Mouse (Mus musculus): ENCODE data around the gene Bcl2a1d.
"Not testable (repeated sequence)": the region's sequence is repeated elsewhere in the genome, so short reads cannot be mapped to it uniquely, and the experiment has no call there.

Bcl2a1d gene

DNA sequence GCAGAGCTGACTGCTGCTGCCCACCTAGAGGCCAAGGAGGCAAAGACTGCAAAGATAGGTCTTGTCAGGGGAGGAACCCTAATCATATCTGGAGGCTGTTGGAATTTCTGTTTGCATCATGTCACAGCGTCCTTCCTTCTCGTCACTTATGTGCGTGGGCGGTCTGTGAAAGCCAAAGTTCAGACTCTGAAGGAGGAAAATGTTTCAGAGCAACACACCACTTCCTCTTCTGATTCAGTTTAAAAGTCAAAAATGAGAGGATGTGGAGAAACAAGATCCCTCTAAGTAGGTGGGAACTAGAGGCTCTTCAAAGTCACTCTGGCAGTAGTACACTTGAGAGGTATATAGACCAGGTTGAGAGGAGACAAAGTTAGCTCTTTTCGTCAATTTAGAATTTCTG, at the start of gene Bcl2a1d:
TSS of gene Bcl2a1d (minus strand) at position 187 of the 400 bp plus-strand sequence.
- DNase-seq (ENCODE audit: low spot score), result not testable (repeated sequence)

DNA sequence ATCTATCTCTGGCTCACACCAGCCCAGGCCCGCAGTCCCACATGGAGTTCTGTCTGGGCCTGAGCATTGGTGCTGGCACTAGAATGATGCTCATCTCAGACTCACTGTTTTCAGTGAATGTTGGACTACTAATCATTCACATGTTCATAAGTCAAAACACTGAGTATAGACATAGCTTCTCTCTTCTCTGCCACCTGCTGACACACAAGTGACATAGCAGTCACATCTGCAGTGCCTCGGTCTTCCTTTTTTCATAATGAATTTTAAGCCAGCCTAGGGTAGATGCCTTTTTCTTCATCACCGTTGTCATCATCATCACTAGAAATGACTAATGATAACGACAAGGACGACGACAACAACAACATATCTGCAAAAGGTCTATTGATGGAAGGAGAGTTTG, 38.5 kb upstream of the Bcl2a1d start:
- not testable (repeated sequence) for DNase-seq (ENCODE audit: low spot score)

DNA sequence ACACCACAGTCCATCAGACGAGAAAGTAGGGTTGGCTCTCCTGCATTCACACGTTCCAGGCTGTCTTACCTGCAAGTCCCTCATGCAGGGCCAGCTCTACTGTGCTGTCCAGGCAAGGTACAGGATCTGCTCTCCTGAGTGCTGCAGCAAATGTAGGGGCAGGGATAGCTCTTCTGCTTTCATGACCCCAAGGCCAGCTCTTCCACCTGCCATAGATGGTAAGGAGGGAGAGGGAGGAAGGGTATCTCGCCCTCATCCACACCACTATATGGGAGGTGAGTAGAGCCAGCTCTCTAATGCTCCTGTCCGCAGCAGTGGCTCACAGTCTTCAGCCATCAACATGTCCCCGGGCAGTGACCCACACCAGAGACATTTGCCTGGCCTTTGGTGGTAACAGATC, 37.8 kb upstream of the Bcl2a1d start:
- DNase-seq (ENCODE audit: low spot score), result not testable (repeated sequence)

DNA sequence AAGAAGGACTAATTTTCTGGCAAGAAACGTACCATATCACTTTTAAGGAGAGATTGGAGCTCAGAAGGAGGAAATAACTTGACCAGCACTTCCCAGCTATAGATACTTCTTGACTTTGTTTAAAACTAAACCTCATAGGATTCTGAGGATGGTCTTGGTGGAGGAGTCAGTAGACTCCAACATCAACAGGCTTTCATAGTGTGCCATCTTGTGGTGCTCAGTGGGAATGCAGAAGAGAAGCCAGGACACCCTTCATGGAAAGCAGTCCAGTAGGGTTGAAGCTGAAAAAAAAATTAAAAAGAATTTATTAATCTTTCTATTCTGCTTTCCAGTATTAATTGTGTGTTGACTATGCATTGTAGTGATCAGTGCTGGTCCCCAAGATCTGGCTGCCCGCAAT, 15.0 kb upstream of the Bcl2a1d start:
- DNase-seq (ENCODE audit: low spot score), result not testable (repeated sequence)

DNA sequence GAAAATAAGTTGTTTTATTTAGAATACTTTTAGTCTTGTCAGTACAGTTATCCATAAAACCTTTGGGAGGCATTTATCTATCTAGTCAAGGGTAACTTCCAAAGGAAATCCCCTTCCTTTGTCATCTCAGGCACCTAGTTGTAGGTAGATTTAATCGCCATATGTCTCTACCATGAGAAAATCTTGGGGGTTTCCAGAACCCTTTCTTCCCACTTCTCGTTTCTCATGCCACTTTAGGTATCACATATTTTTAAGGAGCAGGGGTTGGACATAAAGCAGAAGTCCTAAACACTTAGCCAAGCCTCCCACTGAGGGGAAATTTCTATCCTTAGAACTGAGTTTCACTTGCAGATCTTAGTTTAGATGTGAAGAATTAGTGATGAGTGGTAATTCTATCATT, 14.3 kb upstream of the Bcl2a1d start:
- DNase-seq (ENCODE audit: low spot score), result not testable (repeated sequence)

DNA sequence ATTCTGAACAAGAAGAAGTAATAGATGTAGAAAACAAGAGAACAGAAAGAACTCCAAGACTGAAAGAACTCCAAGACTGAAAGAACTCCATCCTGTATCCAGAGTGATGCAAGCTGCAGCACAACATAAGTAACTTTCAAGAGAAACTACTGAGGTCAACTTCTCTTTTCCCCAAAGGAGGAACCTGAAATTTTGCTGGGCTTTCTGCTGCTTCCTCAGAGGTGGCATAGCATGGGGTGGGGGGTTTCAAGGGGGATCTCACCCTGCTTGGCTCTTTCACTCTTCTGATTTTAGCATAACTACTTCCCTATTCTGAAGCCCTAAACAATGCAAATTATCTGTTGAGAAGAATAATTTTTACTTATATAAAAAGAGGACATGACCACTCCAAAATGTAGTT, 3.6 kb upstream of the Bcl2a1d start:
- DNase-seq (ENCODE audit: low spot score), result not testable (repeated sequence)

DNA sequence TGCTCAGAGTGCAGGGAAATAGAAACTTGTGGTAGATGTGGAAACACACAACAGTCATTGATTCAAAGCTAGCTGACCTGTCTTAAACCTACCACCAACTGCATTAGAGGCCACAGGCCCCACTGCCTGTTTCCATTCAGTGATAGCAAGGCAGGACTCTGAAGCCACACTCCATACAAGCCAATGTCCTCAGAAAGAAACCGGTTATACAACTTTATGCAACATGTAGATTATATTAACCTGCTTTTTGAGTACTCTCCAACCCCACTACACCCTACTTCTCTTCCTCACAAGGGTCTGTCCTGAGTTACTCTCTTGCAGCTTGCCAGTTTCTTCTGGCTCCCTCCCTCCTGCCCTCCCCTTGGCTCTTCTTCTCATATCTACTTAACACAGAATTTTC, 1.5 kb upstream of the Bcl2a1d start:
- not testable (repeated sequence) for DNase-seq (ENCODE audit: low spot score)

DNA sequence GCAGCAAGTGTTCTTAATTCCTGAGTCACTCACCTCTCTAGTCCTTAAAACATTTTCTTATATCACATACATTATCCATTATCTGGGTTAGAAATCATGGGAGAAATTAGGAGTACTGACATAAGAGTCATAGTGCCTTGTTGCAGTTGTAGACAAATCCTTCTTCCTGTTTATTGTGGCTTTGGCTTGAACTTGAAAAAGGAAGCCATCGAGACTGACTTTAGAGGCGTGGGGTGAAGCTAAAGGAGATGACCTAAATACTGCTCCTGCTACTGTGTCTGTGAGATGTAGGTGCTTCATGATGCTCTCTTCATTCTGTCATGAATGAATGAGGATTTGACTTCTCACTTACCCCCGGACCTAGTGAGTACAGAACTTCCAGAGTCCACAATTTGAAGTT, 620 bp upstream of the Bcl2a1d start:
- DNase-seq (ENCODE audit: low spot score), result not testable (repeated sequence)

DNA sequence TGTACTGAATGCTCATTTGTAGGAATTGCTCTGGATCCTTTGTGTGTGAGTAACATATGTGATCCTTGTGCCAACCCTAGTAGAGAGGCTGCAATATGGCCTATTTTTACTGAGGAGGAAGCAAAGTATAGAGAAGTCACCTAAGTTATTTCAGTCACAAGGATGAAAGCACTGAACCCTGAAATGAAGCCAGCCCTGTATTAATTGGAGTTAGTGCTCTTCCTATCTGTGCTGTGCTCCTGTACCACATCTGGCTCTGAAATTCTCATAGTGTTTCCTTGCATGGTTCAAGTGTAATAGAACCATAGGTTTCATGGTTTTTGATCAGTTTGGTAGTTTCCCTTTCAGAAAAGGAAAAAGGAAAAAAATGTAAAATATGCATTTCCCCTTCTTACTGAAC, 3.4 kb downstream of the Bcl2a1d start:
- not testable (repeated sequence) for DNase-seq (ENCODE audit: low spot score)

DNA sequence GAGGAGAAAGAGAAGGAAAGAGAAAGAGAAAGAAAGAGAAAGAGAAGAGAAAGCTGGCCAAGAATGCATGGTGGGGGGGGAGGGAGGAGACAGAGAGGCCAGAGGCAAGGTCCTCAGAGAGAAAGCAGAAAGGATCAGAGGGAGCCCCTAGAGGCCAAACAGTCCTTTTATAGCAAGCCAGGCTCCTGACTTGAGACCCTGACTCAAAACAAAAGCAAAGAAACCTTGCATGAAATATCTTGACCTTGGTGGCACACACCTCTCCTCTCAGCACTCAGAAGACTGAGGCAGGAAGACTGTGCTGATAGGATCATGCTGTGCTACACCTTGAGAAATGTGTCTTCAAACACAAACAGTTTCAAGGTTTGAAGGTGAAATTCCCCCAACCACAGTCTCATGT, 10.1 kb downstream of the Bcl2a1d start:
- DNase-seq (ENCODE audit: low spot score), result not testable (repeated sequence)

DNA sequence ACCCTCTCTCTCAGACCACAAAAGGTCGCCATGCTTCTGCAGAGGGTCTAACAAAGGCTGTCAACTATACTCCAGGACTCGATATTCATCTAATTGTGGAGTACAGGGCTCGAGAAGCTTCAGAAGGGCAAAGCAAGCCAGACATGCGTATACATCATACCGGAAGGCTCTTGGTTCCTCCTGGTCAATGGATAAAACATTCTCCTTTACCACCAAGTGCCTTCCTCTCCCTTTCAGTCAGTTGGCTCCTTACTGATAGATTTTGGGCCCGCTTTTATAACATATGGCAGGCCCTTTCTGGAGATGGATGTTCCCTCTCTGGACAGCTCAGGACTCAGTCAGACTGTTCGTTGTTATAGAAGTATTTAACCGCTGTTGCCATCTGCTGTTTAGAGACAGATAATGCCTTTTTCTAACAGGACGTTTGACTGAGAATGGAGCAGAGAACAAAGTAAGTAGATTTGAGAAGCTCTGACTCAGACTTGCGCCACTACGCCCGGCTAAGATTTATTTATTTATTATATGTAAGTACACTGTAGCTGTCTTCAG, 11.7 kb downstream of the Bcl2a1d start, which contains the start of gene Mthfsl:
TSS of gene Mthfsl (minus strand) at position 308 of the 549 bp plus-strand sequence.
- DNase-seq (ENCODE audit: low spot score), result not testable (repeated sequence)

DNA sequence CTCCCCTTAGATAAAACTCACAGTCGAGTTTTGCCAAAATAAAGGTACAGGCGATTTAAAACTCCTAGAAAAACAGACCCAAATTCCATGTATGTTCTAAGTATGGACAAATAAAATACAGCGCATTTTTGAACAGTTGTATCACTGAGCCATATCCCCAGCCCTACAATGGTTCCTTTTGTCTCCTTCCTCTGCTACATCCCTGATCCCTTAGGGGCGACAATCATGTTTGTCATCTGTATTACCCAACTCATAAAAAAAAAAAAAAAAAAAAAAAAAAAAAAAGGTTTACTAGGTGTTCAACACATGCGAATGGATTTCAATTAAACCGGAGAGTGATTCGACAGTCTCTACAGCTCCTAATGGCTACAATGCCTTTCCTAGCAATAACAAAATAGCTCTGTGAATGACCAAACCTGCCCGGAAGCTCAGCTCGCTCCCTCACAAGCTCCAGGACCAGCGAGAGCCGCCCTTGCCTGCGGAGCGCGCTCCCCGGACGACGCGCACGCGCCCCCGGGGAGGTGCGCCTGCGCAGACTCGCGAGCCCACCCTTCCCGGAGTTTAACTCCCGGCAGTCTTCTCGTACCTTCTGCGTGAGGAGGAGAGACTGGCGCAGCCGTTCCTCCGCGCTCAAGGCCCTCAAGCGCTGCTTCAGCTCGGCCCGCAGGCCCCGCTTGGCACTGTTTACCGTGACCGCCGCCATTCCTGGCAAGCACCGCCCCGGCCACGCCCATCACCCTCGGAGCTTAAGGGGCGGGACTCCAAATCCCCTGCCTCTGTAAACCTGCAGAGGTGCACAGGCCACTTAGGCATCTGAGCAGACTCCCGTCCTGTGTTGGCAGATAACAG, 12.4 kb downstream of the Bcl2a1d start:
- DNase-seq (ENCODE audit: low spot score), result not testable (repeated sequence)

DNA sequence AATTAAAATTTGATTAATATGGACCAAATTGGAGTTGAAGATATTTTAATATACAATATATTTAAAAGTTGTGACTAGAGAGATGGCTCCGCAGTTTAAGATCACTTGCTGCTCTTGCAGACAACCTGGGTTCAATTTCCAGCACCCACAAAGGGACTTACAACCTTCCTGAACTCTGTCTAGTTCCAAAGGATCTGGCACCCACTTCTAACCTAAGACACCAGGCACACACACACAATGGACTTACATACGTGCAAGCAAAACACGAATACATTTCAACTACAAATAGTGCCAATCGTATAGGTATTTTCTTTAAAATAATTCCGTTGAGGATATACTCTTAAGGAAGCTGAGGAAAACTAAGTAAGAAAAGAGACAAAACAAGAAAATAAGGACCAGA, 13.1 kb downstream of the Bcl2a1d start:
- DNase-seq (ENCODE audit: low spot score), result not testable (repeated sequence)

DNA sequence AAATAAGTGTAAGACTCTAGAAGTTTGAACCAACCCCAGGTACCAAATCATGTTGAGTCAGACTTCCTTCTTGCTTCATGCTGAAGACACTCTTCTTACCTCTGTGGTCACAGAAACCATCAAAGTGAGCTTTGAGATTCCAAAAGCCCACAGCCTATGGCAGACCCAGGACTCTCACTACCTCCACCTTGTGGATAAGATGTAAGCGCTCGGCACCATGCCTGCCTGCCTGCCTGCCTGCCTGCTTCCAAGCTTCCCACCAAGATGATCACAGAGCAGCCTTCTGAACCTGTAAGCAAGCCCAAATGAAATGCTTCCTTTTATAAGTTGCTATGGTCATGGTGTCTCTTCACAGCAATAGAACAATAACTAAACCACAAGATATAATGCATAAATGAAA, 13.6 kb downstream of the Bcl2a1d start:
- DNase-seq (ENCODE audit: low spot score), result not testable (repeated sequence)

DNA sequence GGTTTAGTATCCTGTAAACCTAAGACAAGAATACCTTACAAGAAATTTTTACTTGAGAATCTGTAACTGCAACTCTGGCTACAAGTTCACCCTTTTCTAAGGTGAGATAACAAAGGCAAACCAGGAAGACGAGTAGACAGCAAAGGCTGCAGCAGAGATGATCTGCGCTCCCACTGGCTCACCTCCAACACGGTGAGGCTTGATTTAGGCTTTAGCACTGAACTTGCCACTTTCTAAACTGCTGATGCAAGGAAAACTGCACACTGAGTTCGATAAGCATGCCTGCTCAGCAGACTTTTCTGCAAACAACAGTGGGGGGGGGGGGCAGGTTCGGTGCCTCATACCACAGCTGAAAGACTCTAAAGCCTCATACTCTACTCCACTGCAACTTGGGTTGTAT, 17.2 kb downstream of the Bcl2a1d start:
- DNase-seq (ENCODE audit: low spot score), result not testable (repeated sequence)

DNA sequence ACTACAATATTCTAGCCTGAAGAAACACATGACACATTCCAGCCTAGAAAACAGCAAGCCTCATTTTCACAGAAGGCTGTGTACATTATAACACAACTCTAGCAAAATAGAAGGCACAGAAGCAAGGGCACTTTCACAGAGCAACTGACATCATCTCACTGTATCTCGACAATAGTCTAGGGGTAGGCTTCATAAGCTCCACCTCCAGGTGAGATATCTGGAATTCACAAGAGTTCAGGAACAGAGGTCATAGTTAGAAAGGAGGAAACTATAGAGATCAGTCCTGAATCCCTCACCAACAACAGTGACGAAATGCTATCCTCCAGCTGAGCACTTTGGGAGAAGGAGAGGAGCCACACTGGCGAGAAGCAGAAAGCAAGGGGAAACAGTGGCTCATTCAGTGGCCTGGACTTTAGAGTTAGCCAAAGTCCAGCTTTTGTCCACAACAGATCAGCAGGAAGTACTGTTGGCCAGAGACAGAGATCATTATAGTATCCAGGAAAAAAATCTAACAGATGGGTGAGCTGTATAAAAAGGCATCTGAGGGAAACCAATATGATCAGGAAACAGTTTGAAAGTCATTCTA, 19.5 kb downstream of the Bcl2a1d start:
- DNase-seq (ENCODE audit: low spot score), result not testable (repeated sequence)

DNA sequence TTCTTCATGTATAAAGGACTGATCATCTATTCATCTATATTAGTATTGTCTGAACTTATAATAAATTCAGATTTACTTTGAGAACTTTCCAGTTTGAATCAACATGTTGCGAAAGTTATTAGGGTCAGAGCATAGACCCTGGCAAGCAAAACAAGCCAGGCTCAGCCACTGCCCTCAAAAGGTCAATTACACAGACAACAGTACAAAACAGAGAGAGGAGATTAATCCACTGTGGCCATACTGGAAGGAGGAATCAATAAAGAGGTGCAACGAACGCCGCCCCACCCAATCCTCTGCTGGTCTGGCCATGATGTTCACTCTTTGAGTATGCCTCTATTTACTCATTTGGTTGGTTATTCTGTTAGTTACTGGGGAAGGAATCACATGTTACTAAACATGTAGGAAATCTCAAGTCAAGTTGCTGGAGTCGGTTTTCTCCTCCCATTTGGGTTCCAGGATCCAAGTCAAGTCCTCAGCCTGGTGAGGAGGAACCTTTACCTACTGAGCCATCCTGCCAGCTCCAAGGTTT, 20.7 kb downstream of the Bcl2a1d start:
- DNase-seq (ENCODE audit: low spot score), result not testable (repeated sequence)

DNA sequence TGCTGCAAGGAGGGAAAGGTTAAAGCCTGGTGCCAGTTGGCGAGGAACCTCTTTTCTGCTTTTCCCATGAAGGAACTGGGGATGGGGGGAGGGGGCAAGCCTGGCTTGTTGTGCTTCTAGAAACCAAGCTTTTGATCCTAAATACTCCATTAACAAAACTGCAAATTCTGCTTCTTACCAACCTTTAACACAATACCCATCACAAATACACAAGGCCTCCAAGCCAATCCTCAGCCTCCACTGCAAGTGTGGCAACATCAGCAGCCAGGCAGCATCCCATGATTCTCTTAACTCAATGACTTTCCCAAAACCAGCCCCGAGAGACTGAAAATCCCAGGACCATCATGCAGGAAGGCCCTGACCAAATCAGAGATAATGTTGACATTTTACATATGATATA, 21.3 kb downstream of the Bcl2a1d start:
- DNase-seq (ENCODE audit: low spot score), result not testable (repeated sequence)

DNA sequence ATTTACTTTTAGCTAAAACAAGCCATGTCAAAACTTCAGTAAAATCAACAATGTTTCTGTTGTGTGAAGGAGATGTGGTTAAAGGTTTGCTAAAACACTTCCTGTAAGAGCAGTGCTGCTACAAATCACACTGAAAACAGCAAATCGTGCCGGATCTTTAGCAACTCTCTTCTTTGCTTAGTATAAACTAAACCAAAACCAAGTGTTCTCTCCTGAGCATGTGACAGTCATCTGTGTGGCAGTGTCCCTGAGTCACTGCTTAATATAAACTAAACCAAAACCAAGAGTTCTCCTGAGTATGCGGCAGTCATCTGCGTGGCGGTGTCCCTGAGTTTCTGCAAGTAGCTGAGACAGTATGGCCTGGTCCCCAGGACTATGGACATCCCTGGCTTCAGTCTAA, 21.9 kb downstream of the Bcl2a1d start:
- DNase-seq (ENCODE audit: low spot score), result not testable (repeated sequence)

DNA sequence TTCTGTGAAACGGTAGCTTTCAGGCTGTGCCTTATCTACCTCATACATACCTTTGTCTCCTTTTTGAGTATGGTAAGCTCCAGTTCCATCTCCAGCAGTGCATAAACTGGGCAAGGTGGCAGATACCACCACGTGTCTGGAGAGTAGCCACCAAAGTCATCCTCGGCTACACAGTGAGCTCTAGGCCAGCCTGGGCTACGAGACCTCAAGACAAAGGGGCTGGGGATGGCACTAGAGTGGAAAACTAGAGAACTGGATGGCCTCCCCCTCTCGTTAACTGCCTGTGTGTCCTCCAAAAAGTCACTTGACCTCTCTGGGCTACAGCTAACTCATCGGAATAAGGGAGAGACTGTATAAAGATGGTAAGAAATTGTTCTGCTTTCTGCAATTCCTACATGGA, 22.4 kb downstream of the Bcl2a1d start:
- DNase-seq (ENCODE audit: low spot score), result no peak

DNA sequence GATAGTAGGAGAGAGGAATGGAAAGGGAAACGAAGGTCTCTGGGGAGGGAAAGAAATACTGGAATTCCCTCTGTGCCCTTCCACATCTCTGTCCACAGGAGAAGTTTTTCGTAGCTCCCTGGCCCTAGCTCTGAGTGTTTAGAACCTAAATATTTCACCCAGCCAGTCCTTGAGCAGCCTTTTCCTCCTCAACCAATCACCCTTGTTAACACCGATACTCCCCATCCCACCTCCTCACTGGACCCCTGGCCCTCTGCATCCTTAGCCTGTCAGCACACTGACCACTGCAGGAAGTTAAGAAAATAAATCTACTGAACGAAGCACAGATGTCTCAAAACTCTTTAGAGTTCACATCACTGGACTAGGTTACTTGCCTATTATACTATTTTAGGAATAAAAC, 25.0 kb downstream of the Bcl2a1d start:
- no peak for DNase-seq (ENCODE audit: low spot score)

DNA sequence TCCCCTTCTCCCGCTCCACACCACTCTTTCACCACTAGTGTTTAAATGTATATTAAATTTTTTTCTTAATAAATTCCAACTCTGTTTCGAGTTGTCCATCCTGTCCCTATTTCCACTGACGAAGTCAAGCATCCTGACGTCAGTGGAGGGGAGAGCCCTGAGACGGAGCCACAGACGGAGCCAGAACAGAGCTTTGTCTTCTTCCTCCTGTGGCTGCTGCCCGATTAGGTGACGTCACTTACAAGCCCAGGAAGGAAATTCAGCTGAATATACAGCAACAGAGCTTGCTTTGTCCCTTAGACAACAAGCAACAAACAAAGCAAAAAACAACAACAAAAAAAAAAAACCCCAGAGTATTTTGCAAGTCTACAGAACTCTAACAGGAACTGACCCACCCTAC, 26.6 kb downstream of the Bcl2a1d start:
- DNase-seq (ENCODE audit: low spot score), result not testable (repeated sequence)

DNA sequence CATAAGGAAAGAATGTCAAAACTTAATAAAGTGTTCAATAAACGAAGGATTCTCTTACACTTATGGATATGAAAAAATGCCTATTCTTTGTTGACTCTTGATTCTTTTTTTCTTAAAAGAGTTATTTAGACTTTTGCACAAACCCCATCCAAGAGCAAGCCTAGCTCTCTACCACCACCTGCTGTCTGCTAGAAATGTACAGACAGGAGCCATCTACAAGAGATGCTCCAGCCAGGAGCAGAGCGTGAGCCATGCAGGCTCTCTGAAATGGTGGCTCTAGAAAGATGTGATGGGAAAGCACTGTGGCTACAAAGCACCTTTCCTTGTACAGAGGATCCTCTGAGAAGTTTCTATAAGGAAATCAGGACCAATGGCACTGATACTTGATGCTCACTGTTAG, 33.0 kb downstream of the Bcl2a1d start:
- DNase-seq (ENCODE audit: low spot score), result not testable (repeated sequence)

Measured in ovary, adult 18-20 months (tissue).